Mouse (Mus musculus): ENCODE measurements around the gene Cage1. TPM values are rescaled to one million over a fixed set of nuclear protein-coding genes. Genes with fewer than 3 reads are reported as not detected.

Gene Cage1
- total RNA-seq (2015) (0.44 and 1.1 TPM in 2 replicates), total RNA-seq (2017) (1.5 and 1.8 TPM in 2 replicates)

DNA sequence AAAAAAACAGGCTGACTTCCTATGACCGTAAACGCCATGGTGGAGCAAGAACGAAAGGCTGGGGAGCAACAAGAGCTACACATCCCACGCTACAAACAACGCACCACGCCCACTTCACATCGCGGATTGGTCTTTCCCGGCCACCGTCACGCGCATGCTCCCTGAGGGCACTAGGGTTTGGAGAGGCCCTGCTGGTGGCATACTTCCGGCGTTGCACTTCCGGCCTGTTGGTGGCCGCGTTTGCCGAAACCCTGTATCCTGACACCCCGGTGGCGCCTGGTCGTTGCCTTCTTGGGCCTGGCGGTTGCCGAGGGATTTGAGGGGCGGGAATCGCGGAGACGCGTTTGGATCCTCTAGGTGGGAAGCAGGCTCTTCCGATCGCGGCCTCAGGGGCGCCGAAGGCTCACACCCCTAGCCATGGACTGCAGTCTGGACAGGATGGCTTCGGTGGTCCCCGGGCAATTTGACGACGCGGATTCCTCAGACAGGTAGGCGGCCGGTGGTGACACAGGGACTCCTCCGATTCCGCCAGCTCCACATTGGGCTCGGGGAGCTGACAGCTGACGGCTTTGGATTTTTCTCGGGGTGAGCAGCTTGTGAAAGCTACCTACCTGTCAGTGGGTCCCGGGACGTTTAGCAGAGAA lies at the start of gene Cage1:
Gene Cage1, minus strand, starts transcription at position 26 of the 644 bp plus-strand sequence.
- peak; percentile 96 for ATAC-seq (replicated peaks; ENCODE audit: poor library complexity)

DNA sequence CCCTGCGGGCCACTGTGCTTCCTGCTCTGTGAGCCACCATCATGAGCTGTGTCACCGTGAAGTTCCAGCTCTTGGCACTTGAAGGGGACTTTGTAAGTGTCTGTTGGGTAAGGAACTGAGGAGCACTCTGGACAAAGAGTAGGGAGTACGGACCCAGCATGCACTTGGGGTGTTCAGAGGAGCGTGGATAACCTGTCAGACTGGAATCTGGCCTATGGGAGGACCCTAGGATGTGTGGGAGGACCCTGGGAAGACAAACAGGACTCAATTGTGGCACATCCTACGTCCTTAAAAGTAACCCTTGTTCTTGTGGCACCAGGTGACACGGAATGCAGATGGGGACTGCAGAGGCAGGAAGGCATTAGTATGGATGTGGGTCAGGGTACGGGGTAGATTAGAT lies 44.3 kb upstream of the Cage1 start:
- ATAC-seq (replicated peaks; ENCODE audit: poor library complexity), result no peak

DNA sequence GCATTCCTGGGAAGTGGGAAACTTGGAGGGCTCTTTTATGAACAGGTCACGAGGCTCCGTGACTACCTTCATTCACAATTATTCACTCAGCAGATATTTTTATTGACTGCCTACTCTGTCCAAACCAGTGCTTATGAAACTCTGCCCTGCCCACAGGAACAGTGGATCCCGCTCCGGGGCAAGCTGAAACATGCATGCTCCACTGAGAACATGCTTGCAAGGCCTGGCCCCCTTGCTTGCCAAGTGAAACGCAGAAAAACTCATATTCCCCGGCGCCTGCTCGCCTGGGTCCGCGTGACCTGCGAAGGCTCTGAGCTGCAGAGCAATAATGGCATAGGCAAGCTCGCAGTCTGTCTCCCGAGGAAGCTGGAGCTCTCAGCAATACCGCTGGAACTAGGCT lies 43.9 kb upstream of the Cage1 start:
- no peak for ATAC-seq (replicated peaks; ENCODE audit: poor library complexity)

DNA sequence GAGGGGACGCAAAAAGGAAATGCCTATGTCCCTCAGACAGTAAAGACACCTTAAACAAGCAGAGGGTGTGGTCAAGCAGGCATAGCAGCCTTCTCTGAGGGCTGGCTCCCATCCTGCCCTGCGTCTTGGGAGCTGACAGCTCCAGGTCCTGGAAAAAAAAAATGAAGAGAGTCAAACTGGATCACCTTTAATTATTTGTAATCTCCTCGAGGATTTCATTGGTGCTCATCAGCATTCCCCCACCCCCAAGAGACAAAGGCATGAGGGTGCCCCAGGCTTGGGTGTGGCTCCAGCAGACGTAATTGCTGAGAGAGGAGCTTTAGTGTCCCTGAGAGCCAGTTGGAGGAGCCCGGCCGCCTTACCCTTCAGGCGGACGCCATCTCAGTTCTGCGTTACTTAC lies 43.1 kb upstream of the Cage1 start:
- ATAC-seq (replicated peaks; ENCODE audit: poor library complexity), result no peak

DNA sequence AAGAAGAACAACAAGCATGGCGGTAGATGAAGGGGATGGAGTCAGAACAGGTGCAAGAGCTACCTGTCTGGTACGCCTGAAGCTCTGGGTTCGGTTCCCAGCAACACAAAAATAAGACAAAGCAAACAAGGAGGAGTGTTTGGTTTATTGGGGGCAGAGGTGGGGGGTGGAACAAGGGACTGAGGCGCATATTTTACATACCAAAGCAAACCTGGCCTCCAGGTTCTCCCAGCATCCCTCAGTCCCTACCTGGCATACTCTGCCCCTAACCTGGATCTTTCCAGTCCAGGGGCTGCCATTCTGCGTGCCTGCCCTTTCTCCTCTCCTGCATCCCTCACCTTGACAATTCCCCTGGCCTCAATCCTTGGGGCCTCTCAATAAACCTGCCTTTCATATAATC lies 42.5 kb upstream of the Cage1 start:
- no peak for ATAC-seq (replicated peaks; ENCODE audit: poor library complexity)

DNA sequence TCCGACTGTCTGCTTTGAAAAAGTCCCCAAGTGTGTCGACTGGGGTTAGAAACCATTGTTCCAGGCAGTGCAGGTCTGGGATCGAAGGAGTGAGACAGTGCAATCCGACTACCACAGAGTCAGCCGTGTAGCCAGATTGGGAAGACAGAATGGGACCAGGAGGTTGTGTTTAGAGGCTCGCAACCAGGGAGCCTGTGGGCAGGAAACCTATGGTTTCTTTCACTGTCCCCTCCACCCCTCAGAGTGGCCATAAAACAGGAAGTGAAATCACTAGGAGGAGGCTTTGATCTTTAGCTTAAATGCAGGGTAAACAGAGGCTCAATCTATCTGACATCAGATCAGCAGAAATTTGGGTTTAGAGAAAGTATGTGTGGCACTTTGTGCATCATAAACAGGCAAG lies 42.0 kb upstream of the Cage1 start:
- peak; percentile 60 for ATAC-seq (replicated peaks; ENCODE audit: poor library complexity)

DNA sequence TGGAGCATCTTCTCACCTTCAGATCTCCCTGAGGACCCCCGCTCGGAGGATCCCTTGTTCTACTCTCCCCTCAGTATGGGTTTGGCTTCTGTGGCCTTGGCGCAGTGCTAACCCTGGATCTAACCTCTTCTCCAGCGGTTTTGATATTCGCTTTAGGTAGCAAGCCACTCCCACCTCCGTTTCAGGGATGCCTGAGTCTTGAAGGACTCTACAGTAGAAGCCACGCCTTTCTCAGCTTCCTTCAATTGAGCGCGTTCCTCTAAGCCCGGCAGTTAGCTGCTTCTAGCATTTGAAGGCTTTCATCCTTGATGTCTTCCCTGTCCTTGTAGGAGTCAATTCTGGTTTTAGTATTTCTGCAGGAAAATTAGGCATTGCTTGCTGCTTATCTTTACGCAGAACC lies 40.2 kb upstream of the Cage1 start:
- ATAC-seq (replicated peaks; ENCODE audit: poor library complexity), result peak; percentile 43

DNA sequence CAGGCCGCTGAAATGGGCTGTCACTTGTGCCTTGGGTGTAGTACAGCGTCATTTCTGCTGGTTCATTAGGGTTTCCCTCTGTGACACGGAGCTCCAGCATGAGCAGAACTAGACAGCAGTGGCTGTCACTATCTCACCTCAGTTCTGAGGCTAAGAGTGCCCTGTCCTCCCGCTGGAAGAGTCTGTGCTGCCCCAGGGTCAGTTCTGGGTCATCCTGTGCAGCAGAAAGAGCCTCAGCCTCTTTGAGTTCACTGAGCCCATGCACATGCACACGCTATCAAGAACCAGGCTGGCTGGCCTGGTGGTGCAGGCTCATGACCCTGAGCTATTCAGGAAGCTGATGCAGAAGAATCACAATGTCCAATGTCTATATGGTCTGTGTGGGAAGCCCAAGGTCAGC lies 37.5 kb upstream of the Cage1 start:
- ATAC-seq (replicated peaks; ENCODE audit: poor library complexity), result peak; percentile 21

DNA sequence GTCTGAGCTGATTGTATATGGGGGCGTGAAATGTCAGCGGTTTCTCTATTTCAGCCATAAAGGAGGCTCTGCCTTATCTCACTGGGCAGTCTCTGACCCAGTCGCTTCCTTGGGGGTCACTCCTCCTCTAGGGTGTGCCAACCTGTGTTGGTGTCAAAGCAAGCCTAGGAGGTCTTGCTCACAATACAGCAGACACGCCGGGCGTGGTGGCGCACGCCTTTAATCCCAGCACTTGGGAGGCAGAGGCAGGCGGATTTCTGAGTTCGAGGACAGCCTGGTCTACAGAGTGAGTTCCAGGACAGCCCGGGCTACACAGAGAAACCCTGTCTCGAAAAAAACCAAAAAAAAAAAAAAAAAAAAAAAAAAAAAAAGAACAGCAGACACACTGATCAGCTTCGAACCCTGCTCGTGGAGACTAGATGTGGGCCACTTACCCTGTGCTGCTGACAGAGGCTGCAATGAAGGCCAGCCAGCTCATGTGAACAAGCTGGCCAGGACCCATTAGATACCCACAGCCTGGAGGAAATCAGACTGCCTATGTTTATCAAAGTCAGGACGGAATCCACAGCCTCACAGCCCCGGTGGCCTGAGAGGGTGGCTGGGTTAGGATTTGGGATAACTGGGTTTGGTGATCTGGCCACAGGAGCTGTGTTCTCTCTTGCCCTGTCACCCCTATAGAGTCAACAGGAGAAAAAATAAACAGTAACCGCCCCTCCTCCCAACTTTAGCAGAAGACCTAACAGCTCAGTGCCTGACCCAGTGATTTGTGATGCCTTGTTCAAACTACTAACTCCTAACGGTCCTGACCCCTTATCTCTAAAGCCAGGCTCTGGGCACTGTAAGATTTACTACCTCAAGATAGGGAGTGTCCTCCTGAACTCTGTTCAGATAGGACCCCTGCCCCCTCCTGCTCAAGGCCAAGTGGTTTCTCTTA lies 36.8 kb upstream of the Cage1 start:
- ATAC-seq (replicated peaks; ENCODE audit: poor library complexity), result peak; percentile 49

DNA sequence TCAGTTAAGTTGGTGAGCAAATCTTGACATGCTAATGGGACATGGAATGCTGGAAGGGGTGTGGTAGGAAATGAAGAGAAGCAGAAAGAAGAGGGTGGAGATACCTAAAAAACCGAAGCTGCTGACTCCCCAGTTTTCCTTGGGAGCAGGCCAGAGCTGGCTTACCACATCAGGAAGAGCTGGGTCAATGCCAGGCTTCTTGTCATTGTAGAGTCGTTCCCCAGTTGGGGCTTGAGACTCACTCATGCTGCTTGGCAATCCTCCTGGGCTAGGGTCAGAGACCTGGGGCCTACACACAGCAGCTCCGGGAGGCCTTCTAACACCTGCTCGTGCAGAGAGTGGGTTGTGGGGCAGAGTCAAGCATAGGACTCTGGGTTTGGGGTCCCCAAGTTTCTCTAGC lies 34.1 kb upstream of the Cage1 start:
- ATAC-seq (replicated peaks; ENCODE audit: poor library complexity), result no peak

DNA sequence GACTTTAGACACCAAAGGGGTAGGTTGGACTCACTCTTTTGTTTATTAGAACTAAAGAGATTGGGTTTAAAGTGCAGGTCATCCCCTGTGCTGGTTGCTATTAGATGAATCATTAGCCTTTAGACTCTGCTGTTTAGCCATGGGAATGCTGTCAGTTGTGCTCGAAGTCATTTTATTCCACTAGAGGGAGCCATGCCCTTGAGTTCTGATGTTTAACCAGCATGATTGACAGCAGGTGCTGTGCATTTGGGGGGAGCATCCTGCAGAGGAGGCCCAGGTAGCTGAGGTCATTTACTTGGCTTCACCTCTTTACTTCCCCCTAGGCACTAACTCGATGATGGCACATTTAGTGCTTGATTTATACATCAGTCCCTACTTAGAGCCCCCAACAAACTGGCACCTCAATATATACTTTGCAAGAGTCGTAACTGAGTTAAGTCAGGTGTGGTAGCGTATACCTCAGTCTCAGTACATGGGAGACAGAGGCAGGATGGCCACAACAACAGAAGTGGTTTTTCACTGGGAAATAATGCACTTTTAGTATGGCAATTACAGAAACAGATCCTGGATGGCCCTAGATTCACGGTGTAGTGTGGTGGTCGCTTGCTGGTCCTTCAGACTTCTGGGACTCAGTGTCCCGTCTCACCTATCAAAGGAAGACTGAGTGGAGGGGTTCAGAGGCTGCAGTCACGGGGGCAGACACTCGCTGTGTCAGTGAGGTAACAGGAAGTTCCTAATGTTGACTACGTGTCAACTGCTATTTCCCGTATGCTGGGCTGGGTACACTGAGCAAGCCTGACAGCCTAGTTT lies 28.2 kb upstream of the Cage1 start:
- peak; percentile 85 for ATAC-seq (replicated peaks; ENCODE audit: poor library complexity)

DNA sequence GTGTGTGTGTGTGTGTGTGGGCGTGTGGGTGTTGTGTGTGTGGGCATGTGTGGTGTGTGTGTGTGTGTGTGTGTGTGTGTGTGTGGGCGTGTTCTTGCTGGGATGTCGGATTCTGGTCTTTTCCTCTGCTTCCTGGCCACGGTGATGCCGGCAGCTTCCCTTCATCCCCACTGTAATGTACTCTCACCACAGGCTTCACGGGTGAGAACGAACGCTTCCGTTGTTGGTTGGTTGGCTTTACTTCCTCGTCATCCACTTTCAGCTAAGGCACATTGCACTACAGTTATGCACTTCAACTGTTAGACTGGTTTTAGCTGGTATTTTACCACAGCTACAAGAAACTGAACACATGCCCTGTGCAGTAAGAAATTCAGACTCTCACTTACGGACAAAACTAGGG lies 25.8 kb upstream of the Cage1 start:
- ATAC-seq (replicated peaks; ENCODE audit: poor library complexity), result peak; percentile 55

DNA sequence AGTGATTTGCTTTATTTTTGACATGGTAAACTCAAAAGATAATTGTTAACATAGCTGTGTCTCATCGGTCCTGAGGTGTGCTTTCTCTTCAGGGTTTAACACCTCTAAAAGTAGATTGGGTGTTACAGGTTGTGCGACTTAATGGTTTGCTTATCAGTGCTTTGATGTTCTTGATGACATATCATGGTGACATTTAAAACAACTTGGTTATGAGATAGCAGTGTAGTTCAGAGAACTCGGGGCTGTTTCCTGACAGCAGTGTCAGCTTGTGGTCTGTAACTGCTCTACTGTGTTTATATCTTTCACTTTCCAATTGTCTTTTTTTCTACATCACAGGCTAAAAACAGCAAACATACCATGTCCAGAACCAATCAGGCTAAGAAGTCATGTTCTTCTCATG lies 13.0 kb upstream of the Cage1 start:
- no peak for ATAC-seq (replicated peaks; ENCODE audit: poor library complexity)

DNA sequence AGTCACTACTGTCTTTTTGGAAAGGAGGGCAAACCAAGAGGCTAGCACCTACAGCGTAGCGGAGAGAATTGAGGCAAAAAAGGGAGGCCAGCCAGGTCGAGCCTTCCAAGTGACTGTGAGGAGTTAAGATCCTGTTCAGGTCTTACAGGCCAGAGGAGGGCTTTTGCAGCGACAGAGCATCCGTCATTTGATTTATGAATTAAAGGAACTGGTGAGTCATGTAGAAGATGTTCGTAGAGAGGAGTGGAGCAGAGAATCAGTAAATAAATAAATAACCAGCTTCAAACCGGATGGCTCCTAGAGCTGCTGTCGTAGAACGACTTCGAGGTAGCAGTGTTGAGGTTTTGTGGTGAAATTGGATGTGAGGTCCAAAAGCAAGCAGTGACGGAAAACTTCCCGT lies 942 bp upstream of the Cage1 start:
- no peak; the same call in 1 of the 2 replicates for ATAC-seq (replicated peaks; ENCODE audit: poor library complexity)

DNA sequence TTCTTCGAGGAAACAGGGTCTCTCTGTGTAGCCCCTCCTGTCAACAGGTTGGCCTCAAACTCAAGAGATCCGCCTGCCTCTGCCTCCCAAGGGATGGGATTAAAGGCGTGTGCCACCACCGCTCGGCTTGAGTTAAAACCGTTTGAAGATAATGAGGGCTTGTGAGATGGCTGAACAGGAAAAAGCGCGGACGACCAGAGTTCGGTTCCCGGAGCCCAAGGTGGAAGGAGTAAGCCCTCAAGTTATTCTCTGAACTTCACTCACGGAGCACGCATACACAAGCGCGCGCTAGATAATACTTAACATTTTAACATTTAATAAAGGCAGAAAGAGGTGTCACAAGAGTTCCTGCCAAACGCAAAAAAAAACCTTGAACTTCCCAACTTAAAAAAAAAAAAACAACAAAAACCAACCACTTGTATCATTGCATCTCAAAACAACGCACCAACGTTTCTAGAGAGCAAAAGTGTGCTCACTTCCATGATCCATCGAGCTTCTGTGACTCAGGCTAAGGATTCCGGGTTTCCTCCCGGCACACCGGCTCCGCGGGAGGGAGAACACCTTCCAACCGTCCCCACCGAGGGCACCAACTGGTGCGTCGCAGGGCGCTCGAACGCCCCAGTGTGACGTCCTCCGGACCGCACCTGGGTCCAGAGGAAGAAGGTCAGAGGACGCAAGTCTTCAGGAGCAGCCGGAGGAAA lies 376 bp downstream of the Cage1 start, which contains the start of gene Riok1:
Gene Riok1, plus strand, starts transcription at position 653 of the 701 bp plus-strand sequence.
- peak; percentile 65 for ATAC-seq (replicated peaks; ENCODE audit: poor library complexity)

DNA sequence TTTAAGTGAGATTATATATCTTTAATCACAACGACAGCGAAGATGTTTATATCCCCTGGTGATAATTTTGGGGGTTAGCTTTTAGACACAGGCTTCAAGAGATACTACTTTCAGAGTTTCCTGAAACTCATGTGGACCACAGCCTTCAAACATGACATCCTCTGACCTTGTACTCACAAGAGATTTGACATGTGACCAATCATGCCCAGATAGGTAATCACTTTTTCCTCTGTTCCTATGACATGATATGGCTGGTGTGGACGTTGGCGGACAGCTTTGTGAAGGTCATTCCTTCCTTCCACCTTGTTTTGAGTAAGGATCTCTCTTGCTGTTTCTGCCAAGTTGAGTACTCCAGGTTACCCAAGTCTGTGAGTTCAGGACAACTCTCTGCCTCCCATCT lies 8.5 kb downstream of the Cage1 start:
- no peak; the same call in 1 of the 2 replicates for ATAC-seq (replicated peaks; ENCODE audit: poor library complexity)

DNA sequence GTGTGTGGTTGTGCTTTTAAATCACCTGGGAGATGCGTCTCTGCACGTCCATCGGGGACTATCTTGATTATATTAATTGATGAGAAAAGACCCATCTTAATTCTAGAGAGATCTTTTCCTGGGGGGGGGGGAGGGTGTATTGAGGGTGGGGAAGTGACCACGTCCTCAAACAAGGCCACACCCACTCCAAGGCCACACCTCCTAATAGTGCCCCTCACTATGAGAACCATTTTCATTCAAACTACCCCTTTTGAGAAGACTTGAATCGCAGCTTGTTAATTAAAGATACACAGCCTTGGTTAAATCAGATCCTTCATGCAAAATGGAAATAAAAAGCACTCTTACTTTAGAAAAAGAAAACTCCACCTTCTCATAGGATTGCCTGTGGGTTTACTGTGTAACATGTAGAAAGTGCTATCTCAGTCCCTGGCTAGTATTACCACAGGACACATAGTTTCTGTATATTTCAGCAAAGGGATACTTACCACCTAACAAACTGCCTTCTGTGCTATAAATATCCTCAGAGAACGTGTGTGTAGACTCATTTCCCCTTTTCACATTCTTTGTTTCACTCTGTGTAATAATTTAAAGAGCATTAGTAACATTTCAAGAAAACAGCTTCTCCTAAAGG lies 9.1 kb downstream of the Cage1 start:
- ATAC-seq (replicated peaks; ENCODE audit: poor library complexity), result peak; percentile 86

DNA sequence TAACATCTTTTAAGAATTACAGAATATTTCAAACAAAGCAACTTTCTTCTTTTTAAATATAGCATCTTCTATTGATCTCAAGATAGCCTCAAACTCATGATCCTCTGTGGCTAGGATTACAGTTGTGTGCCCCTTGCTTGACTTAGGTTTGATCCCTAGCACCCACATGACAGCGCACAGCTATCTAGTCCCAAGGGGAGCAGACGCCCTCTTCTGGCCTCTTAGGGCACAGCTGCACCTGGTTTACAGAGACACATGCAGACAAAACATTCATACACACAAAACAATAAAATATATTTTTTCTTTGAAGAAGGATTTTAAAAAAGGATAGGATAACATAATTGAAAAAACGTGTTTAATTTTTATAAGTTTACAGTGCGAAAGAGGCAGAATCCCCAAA lies 11.0 kb downstream of the Cage1 start:
- peak; percentile 71 for ATAC-seq (replicated peaks; ENCODE audit: poor library complexity)

DNA sequence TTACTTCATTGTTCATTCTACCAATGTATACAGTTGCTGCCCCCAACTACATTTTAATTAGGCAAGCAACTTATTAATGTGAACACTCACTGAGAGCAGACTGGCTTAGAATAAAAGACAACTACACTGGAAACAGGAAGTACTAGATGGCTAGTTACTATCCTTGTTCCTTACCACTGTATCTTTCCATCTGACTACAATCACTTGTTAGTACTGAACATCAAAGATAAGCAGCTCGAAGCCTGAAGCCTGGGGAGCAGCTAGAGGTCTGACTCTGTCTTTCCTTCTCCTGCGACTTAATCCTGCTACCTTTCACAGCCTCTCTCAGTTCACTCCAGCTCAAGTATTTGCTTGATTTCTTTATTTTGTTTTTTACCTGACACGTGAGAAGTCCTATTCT lies 18.1 kb downstream of the Cage1 start:
- ATAC-seq (replicated peaks; ENCODE audit: poor library complexity), result no peak

DNA sequence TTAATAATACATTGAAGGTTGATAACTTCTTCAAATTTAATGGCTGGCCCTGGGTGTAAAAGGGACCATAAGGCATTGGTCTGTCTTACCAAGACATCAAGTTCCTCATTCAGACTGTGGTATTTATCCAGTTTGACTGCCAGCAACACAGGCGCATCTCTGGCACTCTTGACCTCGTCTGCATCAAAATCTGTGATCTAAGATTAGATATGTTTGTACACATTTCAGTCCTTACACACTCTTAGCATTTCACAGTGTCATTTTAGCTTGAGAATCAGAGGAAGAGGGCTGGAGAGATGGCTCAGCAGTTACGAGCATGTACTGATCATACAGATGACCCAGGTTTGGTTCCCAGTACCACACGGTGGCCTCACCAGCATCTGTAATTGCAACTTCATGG lies 21.3 kb downstream of the Cage1 start:
- no peak for ATAC-seq (replicated peaks; ENCODE audit: poor library complexity)
